Mouse (Mus musculus): Measurements from ENCODE around the gene Tcl1b2. TPM values are rescaled to one million over a fixed set of nuclear protein-coding genes. Genes with fewer than 3 reads are reported as not detected.
"Not testable (repeated sequence)": the region's sequence is repeated elsewhere in the genome, so short reads cannot be mapped to it uniquely, and the experiment has no call there.

The Tcl1b2 gene
- polyA plus RNA-seq, 1 experiment from 2014 or later, result not detected

GRCm38 (mm10) chr12:105144928-105145327 is 886 bp upstream of the Tcl1b2 start:
- 43% methylated on average over 1 of the region's 1 CpGs for WGBS
- H3K27ac ChIP-seq (replicated peaks; ENCODE audit: low read depth, low read length); H3K36me3 ChIP-seq (ENCODE audit: control insufficient read depth, insufficient read depth, low read length); H3K4me2 ChIP-seq (ENCODE audit: low read length); H3K4me1 ChIP-seq (ENCODE audit: control insufficient read depth, insufficient read depth, low read length); ATAC-seq (ENCODE audit: low FRiP score, low TSS enrichment); H3K27me3 ChIP-seq (ENCODE audit: control insufficient read depth, insufficient read depth, low read length); H3K4me3 ChIP-seq (replicated peaks; ENCODE audit: low read depth, low read length); H3K9me3 ChIP-seq (ENCODE audit: control insufficient read depth, low read length); H3K9ac ChIP-seq (replicated peaks; ENCODE audit: low read length); DNase-seq: not testable (repeated sequence)

GRCm38 (mm10) chr12:105155286-105155685 is 9.5 kb downstream of the Tcl1b2 start:
- not testable (repeated sequence) for H3K9ac ChIP-seq (replicated peaks; ENCODE audit: low read length); H3K27me3 ChIP-seq (ENCODE audit: control insufficient read depth, insufficient read depth, low read length); H3K36me3 ChIP-seq (ENCODE audit: control insufficient read depth, insufficient read depth, low read length); H3K4me3 ChIP-seq (replicated peaks; ENCODE audit: low read depth, low read length); H3K9me3 ChIP-seq (ENCODE audit: control insufficient read depth, low read length); DNase-seq; ATAC-seq (ENCODE audit: low FRiP score, low TSS enrichment); H3K4me2 ChIP-seq (ENCODE audit: low read length); H3K4me1 ChIP-seq (ENCODE audit: control insufficient read depth, insufficient read depth, low read length); H3K27ac ChIP-seq (replicated peaks; ENCODE audit: low read depth, low read length)
- 84% methylated on average over 4 of the region's 4 CpGs for WGBS

- H3K4me1 ChIP-seq (ENCODE audit: control insufficient read depth, insufficient read depth, low read length), result no peaks in the 10 kb centered on the region
- H3K36me3 ChIP-seq (ENCODE audit: control insufficient read depth, insufficient read depth, low read length), result no peaks in the 10 kb centered on the region
- 88% methylated on average over 6 of the region's 6 CpGs for WGBS
- no peak for ATAC-seq (ENCODE audit: low FRiP score, low TSS enrichment)
- DNase-seq, result no peak
- H3K4me2 ChIP-seq (ENCODE audit: low read length), result no peak overlapping the region
- no peak overlapping the region for H3K4me3 ChIP-seq (replicated peaks; ENCODE audit: low read depth, low read length)
- H3K9ac ChIP-seq (replicated peaks; ENCODE audit: low read length), result no peak overlapping the region
- no peaks in the 10 kb centered on the region for H3K27me3 ChIP-seq (ENCODE audit: control insufficient read depth, insufficient read depth, low read length)
- H3K27ac ChIP-seq (replicated peaks; ENCODE audit: low read depth, low read length), result no peak overlapping the region
- H3K9me3 ChIP-seq (ENCODE audit: control insufficient read depth, low read length), result no peaks in the 10 kb centered on the region
These were observed 13.0 kb downstream of the Tcl1b2 start for GRCm38 (mm10) chr12:105158842-105159241.

- Histone ChIP-seq H3K36me3 (ENCODE audit: control insufficient read depth, insufficient read depth, low read length) (no peaks in the 10 kb centered on the region), H3K27ac (replicated peaks; ENCODE audit: low read depth, low read length) (no peak within 1 kb of the TSS), H3K4me2 (ENCODE audit: low read length) (no peak within 1 kb of the TSS), H3K4me3 (replicated peaks; ENCODE audit: low read depth, low read length) (no peak within 1 kb of the TSS), H3K9me3 (ENCODE audit: control insufficient read depth, low read length) (no peaks in the 10 kb centered on the region), H3K27me3 (ENCODE audit: control insufficient read depth, insufficient read depth, low read length) (no peaks in the 10 kb centered on the region), H3K4me1 (ENCODE audit: control insufficient read depth, insufficient read depth, low read length) (no peaks in the 10 kb centered on the region), H3K9ac (replicated peaks; ENCODE audit: low read length) (no peak within 1 kb of the TSS)
- ATAC-seq (ENCODE audit: low FRiP score, low TSS enrichment), result no peak
- no peak for DNase-seq
- WGBS, result 80% methylated on average over 4 of the region's 4 CpGs
These were observed 13.6 kb downstream of the Tcl1b2 start, which contains the start of gene Tcl1b1 for GRCm38 (mm10) chr12:105159390-105159789. TSS of gene Tcl1b1 (plus strand) at chr12:105159690.

- Histone ChIP-seq H3K27me3 (ENCODE audit: control insufficient read depth, insufficient read depth, low read length) (no peaks in the 10 kb centered on the region), H3K27ac (replicated peaks; ENCODE audit: low read depth, low read length) (no peak overlapping the region), H3K4me3 (replicated peaks; ENCODE audit: low read depth, low read length) (no peak overlapping the region), H3K9ac (replicated peaks; ENCODE audit: low read length) (no peak overlapping the region), H3K9me3 (ENCODE audit: control insufficient read depth, low read length) (no peaks in the 10 kb centered on the region), H3K4me2 (ENCODE audit: low read length) (no peak overlapping the region), H3K4me1 (ENCODE audit: control insufficient read depth, insufficient read depth, low read length) (no peaks in the 10 kb centered on the region), H3K36me3 (ENCODE audit: control insufficient read depth, insufficient read depth, low read length) (no peaks in the 10 kb centered on the region)
- WGBS, result 77% methylated on average over 3 of the region's 3 CpGs
- DNase-seq (no peak), ATAC-seq (ENCODE audit: low FRiP score, low TSS enrichment) (no peak)
These were observed 20.9 kb downstream of the Tcl1b2 start for GRCm38 (mm10) chr12:105166734-105167133.

- Histone ChIP-seq H3K36me3 (ENCODE audit: control insufficient read depth, insufficient read depth, low read length) (no peaks in the 10 kb centered on the region), H3K4me2 (ENCODE audit: low read length) (no peak overlapping the region), H3K27ac (replicated peaks; ENCODE audit: low read depth, low read length) (no peak overlapping the region), H3K4me3 (replicated peaks; ENCODE audit: low read depth, low read length) (no peak overlapping the region), H3K9me3 (ENCODE audit: control insufficient read depth, low read length) (no peaks in the 10 kb centered on the region), H3K27me3 (ENCODE audit: control insufficient read depth, insufficient read depth, low read length) (no peaks in the 10 kb centered on the region), H3K9ac (replicated peaks; ENCODE audit: low read length) (no peak overlapping the region), H3K4me1 (ENCODE audit: control insufficient read depth, insufficient read depth, low read length) (no peaks in the 10 kb centered on the region)
- 89% methylated on average over 2 of the region's 2 CpGs for WGBS
- DNase-seq (no peak), ATAC-seq (ENCODE audit: low FRiP score, low TSS enrichment) (no peak)
These were observed 27.6 kb downstream of the Tcl1b2 start for GRCm38 (mm10) chr12:105173366-105173765.

- DNase-seq; H3K27ac ChIP-seq (replicated peaks; ENCODE audit: low read depth, low read length); H3K4me2 ChIP-seq (ENCODE audit: low read length); H3K27me3 ChIP-seq (ENCODE audit: control insufficient read depth, insufficient read depth, low read length); H3K36me3 ChIP-seq (ENCODE audit: control insufficient read depth, insufficient read depth, low read length); H3K9me3 ChIP-seq (ENCODE audit: control insufficient read depth, low read length); H3K4me3 ChIP-seq (replicated peaks; ENCODE audit: low read depth, low read length); H3K4me1 ChIP-seq (ENCODE audit: control insufficient read depth, insufficient read depth, low read length); H3K9ac ChIP-seq (replicated peaks; ENCODE audit: low read length); ATAC-seq (ENCODE audit: low FRiP score, low TSS enrichment): not testable (repeated sequence)
- WGBS, result 47% methylated on average over 2 of the region's 2 CpGs
These were observed 28.5 kb downstream of the Tcl1b2 start for GRCm38 (mm10) chr12:105174318-105174717.

- not testable (repeated sequence) for H3K9me3 ChIP-seq (ENCODE audit: control insufficient read depth, low read length); ATAC-seq (ENCODE audit: low FRiP score, low TSS enrichment); H3K27ac ChIP-seq (replicated peaks; ENCODE audit: low read depth, low read length); H3K36me3 ChIP-seq (ENCODE audit: control insufficient read depth, insufficient read depth, low read length); DNase-seq; H3K9ac ChIP-seq (replicated peaks; ENCODE audit: low read length); H3K4me3 ChIP-seq (replicated peaks; ENCODE audit: low read depth, low read length); H3K4me1 ChIP-seq (ENCODE audit: control insufficient read depth, insufficient read depth, low read length); H3K4me2 ChIP-seq (ENCODE audit: low read length); H3K27me3 ChIP-seq (ENCODE audit: control insufficient read depth, insufficient read depth, low read length)
- WGBS, result 66% methylated on average over 3 of the region's 3 CpGs
These were observed 30.2 kb downstream of the Tcl1b2 start, which contains the start of gene Tcl1b5 for GRCm38 (mm10) chr12:105176044-105176443. TSS of gene Tcl1b5 (plus strand) at chr12:105176344.

- not testable (repeated sequence) for DNase-seq
These were observed 35.3 kb downstream of the Tcl1b2 start for GRCm38 (mm10) chr12:105181040-105181644.

More at GRCm38 (mm10) chr12:105181040-105181644, 35.3 kb downstream of the Tcl1b2 start:
- 76% methylated on average over 4 of the region's 4 CpGs for WGBS
- ATAC-seq (ENCODE audit: low FRiP score, low TSS enrichment); H3K4me2 ChIP-seq (ENCODE audit: low read length); H3K9ac ChIP-seq (replicated peaks; ENCODE audit: low read length); H3K27me3 ChIP-seq (ENCODE audit: control insufficient read depth, insufficient read depth, low read length); H3K4me1 ChIP-seq (ENCODE audit: control insufficient read depth, insufficient read depth, low read length); H3K36me3 ChIP-seq (ENCODE audit: control insufficient read depth, insufficient read depth, low read length); H3K9me3 ChIP-seq (ENCODE audit: control insufficient read depth, low read length); H3K27ac ChIP-seq (replicated peaks; ENCODE audit: low read depth, low read length); H3K4me3 ChIP-seq (replicated peaks; ENCODE audit: low read depth, low read length): not testable (repeated sequence)
